Mouse (Mus musculus): ENCODE measurements around the gene Dnah3. TPM values are rescaled to one million over a fixed set of nuclear protein-coding genes. Genes with fewer than 3 reads are reported as not detected.

Dnah3 gene
- polyA plus RNA-seq, 1 experiment from 2014 or later, result not detected

GRCm38 (mm10) chr7:119969320-119969719, 125.8 kb downstream of the Dnah3 start:
- Histone ChIP-seq H3K27me3 (ENCODE audit: insufficient read depth, low read length) (no peaks in the 10 kb centered on the region), H3K36me3 (replicated peaks; ENCODE audit: insufficient read depth, low read length) (no peaks in the 10 kb centered on the region), H3K9ac (replicated peaks) (no peak overlapping the region), H3K4me1 (ENCODE audit: insufficient read depth) (no peaks in the 10 kb centered on the region), H3K4me3 (ENCODE audit: low read depth, low read length) (no peak overlapping the region), H3K27ac (ENCODE audit: low read depth) (no peak overlapping the region), H3K4me2 (ENCODE audit: low read depth, low read length) (no peak overlapping the region), H3K9me3 (ENCODE audit: low read length) (no peaks in the 10 kb centered on the region)
- TF ChIP-seq EP300 (IDR thresholded peaks at IDR 0.05; ENCODE audit: low read depth) (no peak), CTCF (IDR thresholded peaks at IDR 0.05; ENCODE audit: low read depth) (no peak)
- ATAC-seq (no peak), DNase-seq (no peak)
- whole genome bisulfite sequencing (ENCODE audit: insufficient replicate concordance), result 51% methylated on average over 2 of the region's 2 CpGs

GRCm38 (mm10) chr7:119965651-119966395, 129.3 kb downstream of the Dnah3 start:
- no peaks in the 10 kb centered on the region for H3K4me1 ChIP-seq (ENCODE audit: insufficient read depth)
- no peak overlapping the region for H3K4me3 ChIP-seq (ENCODE audit: low read depth, low read length)
- no peaks in the 10 kb centered on the region for H3K27me3 ChIP-seq (ENCODE audit: insufficient read depth, low read length)
- no peak overlapping the region for H3K27ac ChIP-seq (ENCODE audit: low read depth)
- H3K4me2 ChIP-seq (ENCODE audit: low read depth, low read length), result no peak overlapping the region
- H3K36me3 ChIP-seq (replicated peaks; ENCODE audit: insufficient read depth, low read length), result no peaks in the 10 kb centered on the region
- H3K9ac ChIP-seq (replicated peaks), result no peak overlapping the region
- no peak for TF ChIP-seq EP300 (IDR thresholded peaks at IDR 0.05; ENCODE audit: low read depth)
- TF ChIP-seq CTCF (IDR thresholded peaks at IDR 0.05; ENCODE audit: low read depth), result no peak
- ATAC-seq, result no peak
- WGBS (ENCODE audit: insufficient replicate concordance), result 73% methylated on average over 9 of the region's 9 CpGs
- no peaks in the 10 kb centered on the region for H3K9me3 ChIP-seq (ENCODE audit: low read length)
- no peak for DNase-seq

- 73% methylated on average over 4 of the region's 4 CpGs for WGBS (ENCODE audit: insufficient replicate concordance)
- TF ChIP-seq EP300 (IDR thresholded peaks at IDR 0.05; ENCODE audit: low read depth) (no peak), CTCF (IDR thresholded peaks at IDR 0.05; ENCODE audit: low read depth) (no peak)
- no peak overlapping the region for H3K27ac ChIP-seq (ENCODE audit: low read depth)
These were observed 129.9 kb downstream of the Dnah3 start for GRCm38 (mm10) chr7:119965205-119965604.

GRCm38 (mm10) chr7:119961107-119961506, 134.0 kb downstream of the Dnah3 start:
- peak overlapping the region; percentile 79 for H3K27ac ChIP-seq (ENCODE audit: low read depth)
- H3K9ac ChIP-seq (replicated peaks), result no peak overlapping the region
- no peak overlapping the region for H3K4me3 ChIP-seq (ENCODE audit: low read depth, low read length)
- no peak overlapping the region for H3K4me2 ChIP-seq (ENCODE audit: low read depth, low read length)
- peak; percentile 91 for TF ChIP-seq EP300 (IDR thresholded peaks at IDR 0.05; ENCODE audit: low read depth)
- TF ChIP-seq CTCF (IDR thresholded peaks at IDR 0.05; ENCODE audit: low read depth), result no peak
- WGBS (ENCODE audit: insufficient replicate concordance), result 54% methylated on average over 2 of the region's 2 CpGs
- no peaks in the 10 kb centered on the region for H3K9me3 ChIP-seq (ENCODE audit: low read length)
- H3K36me3 ChIP-seq (replicated peaks; ENCODE audit: insufficient read depth, low read length), result no peaks in the 10 kb centered on the region
- no peaks in the 10 kb centered on the region for H3K4me1 ChIP-seq (ENCODE audit: insufficient read depth)
- ATAC-seq (peak; percentile 89), DNase-seq (peak; percentile 49)
- H3K27me3 ChIP-seq (ENCODE audit: insufficient read depth, low read length), result no peaks in the 10 kb centered on the region

More at GRCm38 (mm10) chr7:119965205-119965604, 129.9 kb downstream of the Dnah3 start:
- Histone ChIP-seq H3K4me3 (ENCODE audit: low read depth, low read length) (no peak overlapping the region), H3K27me3 (ENCODE audit: insufficient read depth, low read length) (no peaks in the 10 kb centered on the region), H3K4me1 (ENCODE audit: insufficient read depth) (no peaks in the 10 kb centered on the region), H3K36me3 (replicated peaks; ENCODE audit: insufficient read depth, low read length) (no peaks in the 10 kb centered on the region), H3K9ac (replicated peaks) (no peak overlapping the region), H3K9me3 (ENCODE audit: low read length) (no peaks in the 10 kb centered on the region), H3K4me2 (ENCODE audit: low read depth, low read length) (no peak overlapping the region)
- ATAC-seq (no peak), DNase-seq (no peak)

- no peak overlapping the region for H3K4me2 ChIP-seq (ENCODE audit: low read depth, low read length)
- H3K9me3 ChIP-seq (ENCODE audit: low read length), result no peaks in the 10 kb centered on the region
- no peaks in the 10 kb centered on the region for H3K36me3 ChIP-seq (replicated peaks; ENCODE audit: insufficient read depth, low read length)
- ATAC-seq (no peak), DNase-seq (no peak)
- WGBS (ENCODE audit: insufficient replicate concordance), result 73% methylated on average over 6 of the region's 6 CpGs
- H3K27me3 ChIP-seq (ENCODE audit: insufficient read depth, low read length), result no peaks in the 10 kb centered on the region
- no peak overlapping the region for H3K9ac ChIP-seq (replicated peaks)
- peak overlapping the region; percentile 79 for H3K27ac ChIP-seq (ENCODE audit: low read depth)
- TF ChIP-seq CTCF (IDR thresholded peaks at IDR 0.05; ENCODE audit: low read depth) (no peak), EP300 (IDR thresholded peaks at IDR 0.05; ENCODE audit: low read depth) (no peak)
- no peak overlapping the region for H3K4me3 ChIP-seq (ENCODE audit: low read depth, low read length)
- H3K4me1 ChIP-seq (ENCODE audit: insufficient read depth), result no peaks in the 10 kb centered on the region
These were observed 134.5 kb downstream of the Dnah3 start for GRCm38 (mm10) chr7:119960546-119960945.

- H3K27ac ChIP-seq (ENCODE audit: low read depth), result no peak overlapping the region
- no peaks in the 10 kb centered on the region for H3K27me3 ChIP-seq (ENCODE audit: insufficient read depth, low read length)
- ATAC-seq (no peak), DNase-seq (no peak)
- TF ChIP-seq EP300 (IDR thresholded peaks at IDR 0.05; ENCODE audit: low read depth) (no peak), CTCF (IDR thresholded peaks at IDR 0.05; ENCODE audit: low read depth) (no peak)
- H3K9me3 ChIP-seq (ENCODE audit: low read length), result no peaks in the 10 kb centered on the region
- H3K4me3 ChIP-seq (ENCODE audit: low read depth, low read length), result no peak overlapping the region
- H3K36me3 ChIP-seq (replicated peaks; ENCODE audit: insufficient read depth, low read length), result no peaks in the 10 kb centered on the region
- H3K4me1 ChIP-seq (ENCODE audit: insufficient read depth), result no peaks in the 10 kb centered on the region
- no peak overlapping the region for H3K9ac ChIP-seq (replicated peaks)
- H3K4me2 ChIP-seq (ENCODE audit: low read depth, low read length), result no peak overlapping the region
- WGBS (ENCODE audit: insufficient replicate concordance), result 65% methylated on average over 6 of the region's 6 CpGs
These were observed 135.1 kb downstream of the Dnah3 start for GRCm38 (mm10) chr7:119960006-119960405.

All from liver, postnatal 0 days (tissue).